Comparison of ENCODE assay signal across 35 mouse cellular contexts in the genomic region with DNA sequence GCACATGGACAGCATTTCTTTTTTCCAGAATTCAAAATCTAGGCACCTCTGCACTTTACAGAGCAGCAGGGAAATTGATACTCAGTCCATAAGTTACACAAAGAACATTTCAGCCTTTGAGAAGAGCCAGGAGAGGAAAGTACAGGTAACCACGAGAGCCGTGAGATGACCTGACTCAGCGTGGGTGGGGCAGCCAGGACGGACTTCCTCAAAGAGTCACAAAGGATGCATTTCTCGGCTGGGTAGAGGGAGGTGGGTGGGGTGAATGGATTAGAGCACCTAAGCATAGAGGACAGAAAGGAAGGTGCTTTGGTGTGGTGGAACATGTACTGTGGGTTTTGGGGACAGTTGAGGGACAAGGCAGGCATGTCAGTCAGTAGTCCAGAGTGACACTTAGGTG. TPM values are rescaled to one million over a fixed set of nuclear protein-coding genes. Genes with fewer than 3 reads are reported as not detected.
DNase-seq lines count a peak whose midpoint lies in the region; ATAC-seq and TF ChIP-seq lines count a peak whose summit lies in the region.
"Had no signal": no experiment of that assay in that cellular context is flagged by ENCODE, and none has a peak within 500 bp of the region (broad histone marks: within the 10 kb centered on the region; RNA-seq: fewer than 3 reads in every experiment).

No protein-coding gene starts in this region.

- DNase-seq in ES-E14 (ENCODE audit: low read depth, low spot score) (no peak), ZHBTc4 (ENCODE audit: low read depth, low spot score) (peak; percentile 27)
- DNase-seq in splenic B cell, adult 2 months (ENCODE audit: low read depth, low spot score) = peak; percentile 37
- no peak for DNase-seq in midbrain, embryonic 14.5 days
- DNase-seq in retina, postnatal 1 day = no peak
- DNase-seq in layer of hippocampus, postnatal 36 days = no peak
- DNase-seq in thymus, postnatal 0 days (ENCODE audit: low spot score) = no peak
- DNase-seq: adrenal gland, postnatal 36 days; cerebellum, adult 18-20 months; cerebellum, postnatal 14 days; forebrain, postnatal 0 days; gastrocnemius, postnatal 25 days; heart, adult 18-20 months; heart, postnatal 4 days; kidney, adult 11 months; kidney, postnatal 14 days; liver, postnatal 0 days; lung, postnatal 10 days; right cerebral cortex, adult 18-20 months; thymus, postnatal 25 days had no signal

- H3K9ac ChIP-seq in ES-E14 (ENCODE audit: insufficient read depth, low read depth, low read length, poor library complexity, severe bottlenecking) = no peak overlapping the region
- H3K9ac ChIP-seq in intestine, embryonic 16.5 days (ENCODE audit: low read depth, low read length) = peak overlapping the region; percentile 43; the same call in 1 of the 2 replicates
- no peak overlapping the region for H3K9ac ChIP-seq in midbrain, embryonic 14.5 days (replicated peaks; ENCODE audit: low read length)
- H3K9ac ChIP-seq: embryonic facial prominence, embryonic 15.5 days; forebrain, embryonic 12.5 days; forebrain, postnatal 0 days; heart, embryonic 12.5 days; hindbrain, embryonic 13.5 days; liver, embryonic 12.5 days; liver, postnatal 0 days; midbrain, embryonic 15.5 days had no signal

- no peaks in the 10 kb centered on the region for H3K9me3 ChIP-seq in ES-E14 (ENCODE audit: control insufficient read depth, insufficient read depth, low read depth, low read length)
- H3K9me3 ChIP-seq in intestine, embryonic 16.5 days (ENCODE audit: control insufficient read depth, low read length) = no peaks in the 10 kb centered on the region
- no peaks in the 10 kb centered on the region for H3K9me3 ChIP-seq in midbrain, embryonic 14.5 days (ENCODE audit: control insufficient read depth, low read length)
- H3K9me3 ChIP-seq: embryonic facial prominence, embryonic 10.5 days; embryonic facial prominence, embryonic 15.5 days; forebrain, embryonic 12.5 days; heart, embryonic 12.5 days; hindbrain, embryonic 13.5 days; liver, embryonic 12.5 days; midbrain, embryonic 15.5 days had no signal

- no peaks in the 10 kb centered on the region for H3K36me3 ChIP-seq in ES-E14 (ENCODE audit: control insufficient read depth, insufficient read depth, low read length, poor library complexity, severe bottlenecking)
- no peaks in the 10 kb centered on the region for H3K36me3 ChIP-seq in intestine, embryonic 16.5 days (ENCODE audit: control insufficient read depth, insufficient read depth, low read length)
- H3K36me3 ChIP-seq in splenic B cell, adult 2 months (ENCODE audit: control insufficient read depth, insufficient read depth, low read length, poor library complexity, severe bottlenecking) = no peaks in the 10 kb centered on the region
- H3K36me3 ChIP-seq in midbrain, embryonic 14.5 days (ENCODE audit: control insufficient read depth, insufficient read depth, low read length) = no peaks in the 10 kb centered on the region
- H3K36me3 ChIP-seq: embryonic facial prominence, embryonic 10.5 days; embryonic facial prominence, embryonic 15.5 days; forebrain, embryonic 12.5 days; heart, embryonic 12.5 days; hindbrain, embryonic 13.5 days; liver, embryonic 12.5 days; midbrain, embryonic 15.5 days had no signal

- peak; percentile 39 for ATAC-seq in intestine, embryonic 16.5 days
- no peak for ATAC-seq in midbrain, embryonic 14.5 days (ENCODE audit: low FRiP score, low TSS enrichment)
- ATAC-seq: forebrain, postnatal 0 days; liver, embryonic 12.5 days; liver, postnatal 0 days; midbrain, embryonic 15.5 days had no signal

- no peak overlapping the region for H3K4me3 ChIP-seq in ES-E14 (ENCODE audit: insufficient read depth in 1 of 2, low read depth in 1 of 2, low read length in 2 of 2, poor library complexity in 1 of 2, severe bottlenecking in 1 of 2)
- H3K4me3 ChIP-seq in intestine, embryonic 16.5 days (ENCODE audit: low read length) = no peak overlapping the region
- H3K4me3 ChIP-seq in midbrain, embryonic 14.5 days (replicated peaks; ENCODE audit: low read depth, low read length) = no peak overlapping the region
- H3K4me3 ChIP-seq: embryonic facial prominence, embryonic 10.5 days; embryonic facial prominence, embryonic 15.5 days; forebrain, embryonic 12.5 days; heart, embryonic 12.5 days; hindbrain, embryonic 13.5 days; left cerebral cortex, adult 2 months; liver, embryonic 12.5 days; midbrain, embryonic 15.5 days had no signal

- peak overlapping the region; percentile 12; the same call in 1 of the 2 replicates for H3K4me2 ChIP-seq in intestine, embryonic 16.5 days (ENCODE audit: low read depth, low read length)
- H3K4me2 ChIP-seq in midbrain, embryonic 14.5 days (ENCODE audit: low read length) = no peak overlapping the region
- H3K4me2 ChIP-seq: embryonic facial prominence, embryonic 15.5 days; forebrain, embryonic 12.5 days; heart, embryonic 12.5 days; hindbrain, embryonic 13.5 days; liver, embryonic 12.5 days; midbrain, embryonic 15.5 days had no signal

- peaks cover 15% of the 10 kb centered on the region for H3K27me3 ChIP-seq in intestine, embryonic 16.5 days (replicated peaks; ENCODE audit: control insufficient read depth, insufficient read depth, low read length)
- H3K27me3 ChIP-seq in splenic B cell, adult 2 months (ENCODE audit: control insufficient read depth, insufficient read depth, low read length, poor library complexity, severe bottlenecking) = no peaks in the 10 kb centered on the region; the same call in 1 of the 2 replicates
- peaks cover 40% of the 10 kb centered on the region for H3K27me3 ChIP-seq in midbrain, embryonic 14.5 days (ENCODE audit: control insufficient read depth, insufficient read depth, low read length)

- peaks cover 0 to 4% of the 10 kb centered on the region in 2 experiments; a peak in 1 of 4 replicates for H3K4me1 ChIP-seq in ES-E14 (ENCODE audit: control insufficient read depth in 2 of 2, insufficient read depth in 2 of 2, low read length in 2 of 2, poor library complexity in 1 of 2)
- peaks cover 9% of the 10 kb centered on the region; the same call in 1 of the 2 replicates for H3K4me1 ChIP-seq in intestine, embryonic 16.5 days (ENCODE audit: control insufficient read depth, insufficient read depth, low read length)
- 0 out of 2 replicates have a peak, but pooled peaks cover 4% of the 10 kb centered on the region for H3K4me1 ChIP-seq in midbrain, embryonic 14.5 days (ENCODE audit: control insufficient read depth, insufficient read depth, low read length)

- in situ Hi-C loops in ES-E14 (cut with MboI; ENCODE audit: low sequenced_read_pairs in 2 of 2, unreplicated experiment in 2 of 2) = no loop called here

- 25% methylated on average over 5 of the region's 5 CpGs for WGBS in intestine, embryonic 16.5 days
- WGBS in midbrain, embryonic 14.5 days = 51% methylated on average over 5 of the region's 5 CpGs

- H3K27ac ChIP-seq in ES-E14 (ENCODE audit: insufficient read depth, low read depth, low read length, poor library complexity, severe bottlenecking) = no peak overlapping the region
- H3K27ac ChIP-seq in intestine, embryonic 16.5 days (ENCODE audit: low read length) = peak overlapping the region; percentile 92
- H3K27ac ChIP-seq in midbrain, embryonic 14.5 days (replicated peaks; ENCODE audit: low read depth, low read length) = no peak overlapping the region
- H3K27ac ChIP-seq: embryonic facial prominence, embryonic 10.5 days; embryonic facial prominence, embryonic 15.5 days; forebrain, embryonic 12.5 days; hindbrain, embryonic 13.5 days; left cerebral cortex, adult 2 months; liver, embryonic 12.5 days; macrophage; midbrain, embryonic 15.5 days had no signal

TF ChIP-seq in ES-E14, 5 proteins besides CTCF, POLR2A, EP300 and RAD21:
- TF ChIP-seq CHD2 (IDR thresholded peaks at IDR 0.05; ENCODE audit: low read depth, low read length) (no peak), MAFK (IDR thresholded peaks at IDR 0.05; ENCODE audit: insufficient read depth, low read depth, low read length) (0 out of 2 replicates have a peak, but pooled peaks have one; percentile 3)
TF ChIP-seq in ES-E14: peak in this region for 1.

RNA-seq across cellular contexts. Expression of a gene that starts 2.7 kb away (rescaled TPM):
- total RNA-seq in ES-E14 (2012; rRNA removed) = 24.9 and 38.7 TPM in 2 replicates
- 1,377 and 1,415 TPM in 2 replicates for polyA plus RNA-seq in intestine, embryonic 16.5 days (2015; fragmentation: Nextera tagmentation; extraction: Ambion mirVana)
- polyA plus RNA-seq in midbrain, embryonic 14.5 days (2014; fragmentation: Nextera tagmentation; extraction: Ambion mirVana) = 0.20 TPM in 1 of 2 replicates, not detected in the other
- not detected for total RNA-seq in layer of hippocampus, postnatal 36 days (2021)
- 14.4 and 14.8 TPM in 2 replicates for polyA plus RNA-seq in thymus, postnatal 0 days (2015; fragmentation: Nextera tagmentation; extraction: Ambion mirVana)
- total RNA-seq: forebrain, postnatal 0 days; gastrocnemius, adult 18-20 months; layer of hippocampus, postnatal 10 days; left cerebral cortex, adult 2 months; left cerebral cortex, postnatal 25 days had no signal
- polyA plus RNA-seq: cortical plate, adult 2 months; macrophage had no signal

RNA-seq across cellular contexts. Expression of a gene that starts 13.9 kb away (rescaled TPM):
- 2.6 and 4.2 TPM in 2 replicates for total RNA-seq in ES-E14 (2012; rRNA removed)
- polyA plus RNA-seq in intestine, embryonic 16.5 days (2015; fragmentation: Nextera tagmentation; extraction: Ambion mirVana) = 21.5 and 22.6 TPM in 2 replicates
- 2.2 and 4.5 TPM in 2 replicates for polyA plus RNA-seq in midbrain, embryonic 14.5 days (2014; fragmentation: Nextera tagmentation; extraction: Ambion mirVana)
- total RNA-seq in layer of hippocampus, postnatal 36 days (2021) = 1 to 10 TPM; 1.8 TPM
- 11.7 and 11.9 TPM in 2 replicates for polyA plus RNA-seq in thymus, postnatal 0 days (2015; fragmentation: Nextera tagmentation; extraction: Ambion mirVana)
- total RNA-seq: neutrophil, adult 5-6 weeks had no signal

RNA-seq across cellular contexts. Expression of a gene that starts 19.1 kb away (rescaled TPM):
- 33.3 and 41.2 TPM in 2 replicates for total RNA-seq in ES-E14 (2012; rRNA removed)
- 20.7 and 20.9 TPM in 2 replicates for polyA plus RNA-seq in intestine, embryonic 16.5 days (2015; fragmentation: Nextera tagmentation; extraction: Ambion mirVana)
- 24.4 and 39.0 TPM in 2 replicates for polyA plus RNA-seq in midbrain, embryonic 14.5 days (2014; fragmentation: Nextera tagmentation; extraction: Ambion mirVana)
- total RNA-seq in layer of hippocampus, postnatal 36 days (2021) = 100 to 1,000 TPM; 113 to 116 TPM
- 24.1 and 25.6 TPM in 2 replicates for polyA plus RNA-seq in thymus, postnatal 0 days (2015; fragmentation: Nextera tagmentation; extraction: Ambion mirVana)

RNA-seq across cellular contexts. Expression of a gene that starts 20.5 kb away (rescaled TPM):
- 76.1 and 87.9 TPM in 2 replicates for total RNA-seq in ES-E14 (2012; rRNA removed)
- polyA plus RNA-seq in intestine, embryonic 16.5 days (2015; fragmentation: Nextera tagmentation; extraction: Ambion mirVana) = 92.6 and 106 TPM in 2 replicates
- 162 and 193 TPM in 2 replicates for polyA plus RNA-seq in midbrain, embryonic 14.5 days (2014; fragmentation: Nextera tagmentation; extraction: Ambion mirVana)
- 10 to 100 TPM; 77.5 to 78.4 TPM for total RNA-seq in layer of hippocampus, postnatal 36 days (2021)
- polyA plus RNA-seq in thymus, postnatal 0 days (2015; fragmentation: Nextera tagmentation; extraction: Ambion mirVana) = 92.6 and 98.6 TPM in 2 replicates

RNA-seq across cellular contexts. Expression of a gene that starts 26.2 kb away (rescaled TPM):
- total RNA-seq in ES-E14 (2012; rRNA removed) = 3.9 and 6.1 TPM in 2 replicates
- 1.3 and 2.1 TPM in 2 replicates for polyA plus RNA-seq in intestine, embryonic 16.5 days (2015; fragmentation: Nextera tagmentation; extraction: Ambion mirVana)
- polyA plus RNA-seq in midbrain, embryonic 14.5 days (2014; fragmentation: Nextera tagmentation; extraction: Ambion mirVana) = 4.3 and 10.4 TPM in 2 replicates
- 10 to 100 TPM; 10.9 to 11.1 TPM for total RNA-seq in layer of hippocampus, postnatal 36 days (2021)
- 2.6 and 3.6 TPM in 2 replicates for polyA plus RNA-seq in thymus, postnatal 0 days (2015; fragmentation: Nextera tagmentation; extraction: Ambion mirVana)
- total RNA-seq: neutrophil, adult 5-6 weeks had no signal
- polyA plus RNA-seq: liver, postnatal 0 days; macrophage had no signal

Comparison
In these comparisons a context has a peak if more than half of its experiments do, and no peak if none do; other contexts are left out.
1. DNase-seq: peak in ZHBTc4 (single experiment) and splenic B cell, adult 2 months (single experiment); none in ES-E14 (single experiment), midbrain, embryonic 14.5 days (single experiment), retina, postnatal 1 day (single experiment), layer of hippocampus, postnatal 36 days (0 of 2) and thymus, postnatal 0 days (single experiment).
2. RNA of a gene that starts 2.7 kb away (polyA plus RNA-seq): 1,377 to 1,415 TPM in intestine, embryonic 16.5 days; 14.4 to 14.8 TPM in thymus, postnatal 0 days and 0.20 TPM in midbrain, embryonic 14.5 days; every median in the first group is over 10 times any median in the second.